Mouse (Mus musculus): ENCODE results near the gene Rpl7a. TPM values are rescaled to one million over a fixed set of nuclear protein-coding genes. Genes with fewer than 3 reads are reported as not detected.
"Not testable (repeated sequence)": the region's sequence is repeated elsewhere in the genome, so short reads cannot be mapped to it uniquely, and the experiment has no call there.

The Rpl7a gene
- 297 and 333 TPM in 2 replicates for polyA plus RNA-seq (2015; fragmentation: Nextera tagmentation; extraction: Ambion mirVana)

GRCm38 (mm10) chr2:26910124-26910993 is at the start of gene Rpl7a, which contains the start of gene Med22:
Rpl7a (plus strand) TSS chr2:26910764.
Med22 (minus strand) TSS chr2:26910677.
- Histone ChIP-seq H3K4me1 (ENCODE audit: control insufficient read depth, low read depth, low read length) (peaks cover 34% of the 10 kb centered on the region), H3K4me3 (ENCODE audit: low read depth, low read length) (peak within 1 kb of the TSS; percentile 69), H3K9me3 (replicated peaks; ENCODE audit: control insufficient read depth, low read length) (no peaks in the 10 kb centered on the region), H3K27me3 (ENCODE audit: control insufficient read depth, insufficient read depth, low read depth, low read length) (no peaks in the 10 kb centered on the region), H3K9ac (ENCODE audit: low read depth, low read length) (peak within 1 kb of the TSS; percentile 85), H3K4me2 (ENCODE audit: low read depth, low read length) (peak within 1 kb of the TSS; percentile 75), H3K27ac (ENCODE audit: low read length) (peak within 1 kb of the TSS; percentile 89), H3K36me3 (ENCODE audit: control insufficient read depth, insufficient read depth) (peaks cover 44% of the 10 kb centered on the region)
- under 1% methylated on average over 74 of the region's 74 CpGs for WGBS (ENCODE audit: insufficient replicate concordance)
- peak; percentile 95 for ATAC-seq (ENCODE audit: low read depth)

DNA sequence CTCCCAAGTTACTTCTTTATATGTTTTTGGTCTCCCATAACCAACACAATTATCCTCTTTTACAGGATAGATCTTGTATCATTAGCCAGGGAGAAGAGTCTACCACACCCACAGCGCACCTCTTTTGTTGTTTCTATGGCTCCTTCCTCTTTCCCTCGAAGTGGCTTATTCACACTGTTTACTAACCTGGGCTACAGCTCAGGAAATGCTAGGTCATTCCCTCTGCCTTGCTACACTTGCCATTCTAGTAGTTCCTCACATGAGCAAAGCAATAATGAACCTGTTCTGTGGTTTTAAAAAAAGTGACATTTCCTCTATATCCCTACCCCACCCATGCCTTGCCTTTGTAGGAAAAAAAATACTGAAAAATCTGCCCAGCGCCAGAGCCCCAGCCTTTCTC is 47.7 kb upstream of the Rpl7a start:
- H3K4me3 ChIP-seq (ENCODE audit: low read depth, low read length), result no peak overlapping the region
- no peaks in the 10 kb centered on the region for H3K9me3 ChIP-seq (replicated peaks; ENCODE audit: control insufficient read depth, low read length)
- H3K36me3 ChIP-seq (ENCODE audit: control insufficient read depth, insufficient read depth), result no peaks in the 10 kb centered on the region
- H3K4me2 ChIP-seq (ENCODE audit: low read depth, low read length), result no peak overlapping the region
- H3K4me1 ChIP-seq (ENCODE audit: control insufficient read depth, low read depth, low read length), result no peaks in the 10 kb centered on the region
- no peaks in the 10 kb centered on the region for H3K27me3 ChIP-seq (ENCODE audit: control insufficient read depth, insufficient read depth, low read depth, low read length)
- H3K9ac ChIP-seq (ENCODE audit: low read depth, low read length), result no peak overlapping the region
- no peak overlapping the region for H3K27ac ChIP-seq (ENCODE audit: low read length)
- no peak for ATAC-seq (ENCODE audit: low read depth)
- WGBS (ENCODE audit: insufficient replicate concordance), result 39% methylated on average over 3 of the region's 3 CpGs

- no peak for ATAC-seq (ENCODE audit: low read depth)
- 33% methylated on average over 3 of the region's 3 CpGs for WGBS (ENCODE audit: insufficient replicate concordance)
- H3K27ac ChIP-seq (ENCODE audit: low read length), result no peak within 1 kb of the TSS
- no peak within 1 kb of the TSS for H3K4me2 ChIP-seq (ENCODE audit: low read depth, low read length)
- H3K9ac ChIP-seq (ENCODE audit: low read depth, low read length), result no peak within 1 kb of the TSS
- H3K4me3 ChIP-seq (ENCODE audit: low read depth, low read length), result no peak within 1 kb of the TSS
- H3K4me1 ChIP-seq (ENCODE audit: control insufficient read depth, low read depth, low read length), result no peaks in the 10 kb centered on the region
- no peaks in the 10 kb centered on the region for H3K27me3 ChIP-seq (ENCODE audit: control insufficient read depth, insufficient read depth, low read depth, low read length)
- no peaks in the 10 kb centered on the region for H3K9me3 ChIP-seq (replicated peaks; ENCODE audit: control insufficient read depth, low read length)
- no peaks in the 10 kb centered on the region for H3K36me3 ChIP-seq (ENCODE audit: control insufficient read depth, insufficient read depth)
These were observed 45.7 kb upstream of the Rpl7a start, which contains the start of gene Abo for GRCm38 (mm10) chr2:26864879-26865278. Abo (minus strand) TSS chr2:26864979.

- H3K27me3 ChIP-seq (ENCODE audit: control insufficient read depth, insufficient read depth, low read depth, low read length), result no peaks in the 10 kb centered on the region
- H3K9me3 ChIP-seq (replicated peaks; ENCODE audit: control insufficient read depth, low read length), result no peaks in the 10 kb centered on the region
- no peak for ATAC-seq (ENCODE audit: low read depth)
- H3K4me3 ChIP-seq (ENCODE audit: low read depth, low read length), result no peak overlapping the region
- H3K27ac ChIP-seq (ENCODE audit: low read length), result no peak overlapping the region
- no peaks in the 10 kb centered on the region for H3K4me1 ChIP-seq (ENCODE audit: control insufficient read depth, low read depth, low read length)
- WGBS (ENCODE audit: insufficient replicate concordance), result 49% methylated on average over 6 of the region's 6 CpGs
- no peak overlapping the region for H3K9ac ChIP-seq (ENCODE audit: low read depth, low read length)
- H3K4me2 ChIP-seq (ENCODE audit: low read depth, low read length), result no peak overlapping the region
- H3K36me3 ChIP-seq (ENCODE audit: control insufficient read depth, insufficient read depth), result no peaks in the 10 kb centered on the region
These were observed 39.9 kb upstream of the Rpl7a start for GRCm38 (mm10) chr2:26870666-26871065.

GRCm38 (mm10) chr2:26878571-26878970 is 32.0 kb upstream of the Rpl7a start:
- no peak for ATAC-seq (ENCODE audit: low read depth)

GRCm38 (mm10) chr2:26885541-26885940 is 25.0 kb upstream of the Rpl7a start:
- not testable (repeated sequence) for H3K4me1 ChIP-seq (ENCODE audit: control insufficient read depth, low read depth, low read length); ATAC-seq (ENCODE audit: low read depth); H3K9me3 ChIP-seq (replicated peaks; ENCODE audit: control insufficient read depth, low read length); H3K27ac ChIP-seq (ENCODE audit: low read length); H3K36me3 ChIP-seq (ENCODE audit: control insufficient read depth, insufficient read depth); H3K9ac ChIP-seq (ENCODE audit: low read depth, low read length); H3K4me2 ChIP-seq (ENCODE audit: low read depth, low read length); H3K27me3 ChIP-seq (ENCODE audit: control insufficient read depth, insufficient read depth, low read depth, low read length); H3K4me3 ChIP-seq (ENCODE audit: low read depth, low read length)
- 74% methylated on average over 2 of the region's 2 CpGs for WGBS (ENCODE audit: insufficient replicate concordance)

More at GRCm38 (mm10) chr2:26878571-26878970, 32.0 kb upstream of the Rpl7a start:
- no peak overlapping the region for H3K4me3 ChIP-seq (ENCODE audit: low read depth, low read length)
- H3K9ac ChIP-seq (ENCODE audit: low read depth, low read length), result no peak overlapping the region
- no peaks in the 10 kb centered on the region for H3K9me3 ChIP-seq (replicated peaks; ENCODE audit: control insufficient read depth, low read length)
- H3K4me1 ChIP-seq (ENCODE audit: control insufficient read depth, low read depth, low read length), result no peaks in the 10 kb centered on the region
- H3K27me3 ChIP-seq (ENCODE audit: control insufficient read depth, insufficient read depth, low read depth, low read length), result no peaks in the 10 kb centered on the region
- no peaks in the 10 kb centered on the region for H3K36me3 ChIP-seq (ENCODE audit: control insufficient read depth, insufficient read depth)
- no peak overlapping the region for H3K27ac ChIP-seq (ENCODE audit: low read length)
- no peak overlapping the region for H3K4me2 ChIP-seq (ENCODE audit: low read depth, low read length)

DNA sequence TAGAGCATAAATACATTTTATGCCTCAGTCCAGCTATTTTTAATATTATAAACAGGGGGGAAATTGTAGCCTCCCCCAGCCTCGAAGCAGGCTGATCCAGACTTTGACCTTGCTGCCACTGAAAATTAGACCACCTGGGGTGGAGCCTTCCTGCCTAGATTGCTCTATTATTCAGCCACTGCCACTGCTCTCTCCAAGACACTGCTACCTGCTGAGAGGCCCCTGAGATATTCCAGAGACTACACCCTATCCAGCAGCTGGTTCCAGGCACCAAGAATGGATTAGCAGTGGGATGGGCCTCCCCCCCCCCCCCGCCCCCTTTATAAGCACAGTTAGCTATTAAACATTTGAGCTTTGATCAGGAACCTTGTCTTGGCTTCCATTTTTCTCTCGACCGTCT is 24.4 kb upstream of the Rpl7a start:
- not testable (repeated sequence) for H3K9ac ChIP-seq (ENCODE audit: low read depth, low read length); ATAC-seq (ENCODE audit: low read depth)
- 70% methylated on average over 4 of the region's 4 CpGs for WGBS (ENCODE audit: insufficient replicate concordance)

GRCm38 (mm10) chr2:26895898-26896297 is 14.7 kb upstream of the Rpl7a start:
- Histone ChIP-seq H3K9ac (ENCODE audit: low read depth, low read length) (no peak overlapping the region), H3K36me3 (ENCODE audit: control insufficient read depth, insufficient read depth) (peaks cover 34% of the 10 kb centered on the region), H3K27me3 (ENCODE audit: control insufficient read depth, insufficient read depth, low read depth, low read length) (no peaks in the 10 kb centered on the region), H3K4me3 (ENCODE audit: low read depth, low read length) (no peak overlapping the region), H3K27ac (ENCODE audit: low read length) (no peak overlapping the region), H3K4me1 (ENCODE audit: control insufficient read depth, low read depth, low read length) (0 out of 2 replicates have a peak, but pooled peaks cover under 1% of the 10 kb centered on the region), H3K9me3 (replicated peaks; ENCODE audit: control insufficient read depth, low read length) (no peaks in the 10 kb centered on the region), H3K4me2 (ENCODE audit: low read depth, low read length) (no peak overlapping the region)
- 72% methylated on average over 4 of the region's 4 CpGs for WGBS (ENCODE audit: insufficient replicate concordance)
- ATAC-seq (ENCODE audit: low read depth), result no peak

More for the DNA sequence above, 24.4 kb upstream of the Rpl7a start:
- not testable (repeated sequence) for H3K9me3 ChIP-seq (replicated peaks; ENCODE audit: control insufficient read depth, low read length); H3K4me3 ChIP-seq (ENCODE audit: low read depth, low read length); H3K27ac ChIP-seq (ENCODE audit: low read length); H3K4me1 ChIP-seq (ENCODE audit: control insufficient read depth, low read depth, low read length); H3K27me3 ChIP-seq (ENCODE audit: control insufficient read depth, insufficient read depth, low read depth, low read length); H3K36me3 ChIP-seq (ENCODE audit: control insufficient read depth, insufficient read depth); H3K4me2 ChIP-seq (ENCODE audit: low read depth, low read length)

DNA sequence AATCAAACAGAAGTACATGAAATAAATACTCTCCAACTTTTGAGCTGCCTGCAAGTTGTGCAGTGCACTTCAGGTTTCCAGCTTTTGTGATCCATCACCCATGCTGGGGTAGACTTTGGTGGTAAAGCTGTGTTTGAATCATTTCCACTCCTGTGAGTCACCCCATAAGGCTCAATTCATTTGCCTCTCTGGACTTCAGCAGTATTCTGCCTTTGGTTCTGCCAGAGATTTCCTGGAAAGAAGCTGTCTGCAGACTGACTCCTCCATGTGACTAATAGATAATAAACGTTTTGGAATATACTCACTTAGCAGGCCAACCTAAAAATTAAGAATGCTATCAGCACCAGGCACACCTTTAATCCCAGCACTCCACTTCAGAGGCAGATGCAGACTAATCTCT is 9.8 kb upstream of the Rpl7a start:
- Histone ChIP-seq H3K4me1 (ENCODE audit: control insufficient read depth, low read depth, low read length) (peaks cover 23% of the 10 kb centered on the region), H3K36me3 (ENCODE audit: control insufficient read depth, insufficient read depth) (peaks cover 19% of the 10 kb centered on the region), H3K9ac (ENCODE audit: low read depth, low read length) (no peak overlapping the region), H3K4me2 (ENCODE audit: low read depth, low read length) (no peak overlapping the region), H3K4me3 (ENCODE audit: low read depth, low read length) (no peak overlapping the region), H3K27me3 (ENCODE audit: control insufficient read depth, insufficient read depth, low read depth, low read length) (no peaks in the 10 kb centered on the region), H3K27ac (ENCODE audit: low read length) (no peak overlapping the region), H3K9me3 (replicated peaks; ENCODE audit: control insufficient read depth, low read length) (no peaks in the 10 kb centered on the region)
- ATAC-seq (ENCODE audit: low read depth), result no peak
- 18% methylated on average over 1 of the region's 1 CpGs for WGBS (ENCODE audit: insufficient replicate concordance)

Data from liver, embryonic 16.5 days (tissue).